Mouse (Mus musculus) forebrain, embryonic 12.5 days (tissue): ENCODE data around the gene Gm8334. TPM values are rescaled to one million over a fixed set of nuclear protein-coding genes. Genes with fewer than 3 reads are reported as not detected.
"Not testable (repeated sequence)": the region's sequence is repeated elsewhere in the genome, so short reads cannot be mapped to it uniquely, and the experiment has no call there.

Experiments used
- ATAC-seq: fragments of 200-750 bp; cut with Nextera tagmentation; 2 replicates; pipeline ENCODE4 v1.8.0; 2017; ENCODE audit warnings: moderate TSS enrichment; ENCODE audit not compliant: low FRiP score
- H3K27ac ChIP-seq: fragments of 300-500 bp; sonication (generic); 2 replicates; pipeline ENCODE4 v1.5.1; 2016; ENCODE audit warnings: mild to moderate bottlenecking
- H3K27me3 ChIP-seq: fragments of 300-500 bp; sonication (generic); 2 replicates; pipeline ENCODE4 v1.6.1; 2016; ENCODE audit warnings: mild to moderate bottlenecking
- H3K36me3 ChIP-seq: fragments of 300-500 bp; sonication (generic); replicated peaks from 2 replicates; pipeline ENCODE4 v1.6.1; 2016; ENCODE audit warnings: mild to moderate bottlenecking
- H3K4me1 ChIP-seq: fragments of 300-500 bp; sonication (generic); 2 replicates; pipeline ENCODE4 v1.6.1; 2016
- H3K4me2 ChIP-seq: fragments of 300-500 bp; sonication (generic); 2 replicates; pipeline ENCODE4 v1.6.1; 2016; ENCODE audit warnings: mild to moderate bottlenecking, moderate library complexity
- H3K4me3 ChIP-seq: fragments of 300-500 bp; sonication (generic); replicated peaks from 2 replicates; pipeline ENCODE4 v1.5.1; 2016; ENCODE audit warnings: mild to moderate bottlenecking
- H3K9ac ChIP-seq: fragments of 300-500 bp; sonication (generic); 2 replicates; pipeline ENCODE4 v1.6.1; 2016; ENCODE audit warnings: mild to moderate bottlenecking
- H3K9me3 ChIP-seq: fragments of 300-500 bp; sonication (generic); 2 replicates; pipeline ENCODE4 v1.6.1; 2016
- WGBS: fragments of 180-500 bp; shearing (Covaris S2); methylation state at CpG from one replicate; pipeline ENCODE4 v1.1.7; 2016; 5-methylcytosine and 5-hydroxymethylcytosine counted together
- polyA plus RNA-seq: library from polyadenylated mRNA; unstranded; fragments of >200 nt; fragmentation: Nextera tagmentation; extraction: Ambion mirVana; gene quantifications from 2 replicates; pipeline ENCODE4 v1.2.1, GENCODE M21; 2016

Gm8334 gene
- not detected in 2 replicates for polyA plus RNA-seq

DNA sequence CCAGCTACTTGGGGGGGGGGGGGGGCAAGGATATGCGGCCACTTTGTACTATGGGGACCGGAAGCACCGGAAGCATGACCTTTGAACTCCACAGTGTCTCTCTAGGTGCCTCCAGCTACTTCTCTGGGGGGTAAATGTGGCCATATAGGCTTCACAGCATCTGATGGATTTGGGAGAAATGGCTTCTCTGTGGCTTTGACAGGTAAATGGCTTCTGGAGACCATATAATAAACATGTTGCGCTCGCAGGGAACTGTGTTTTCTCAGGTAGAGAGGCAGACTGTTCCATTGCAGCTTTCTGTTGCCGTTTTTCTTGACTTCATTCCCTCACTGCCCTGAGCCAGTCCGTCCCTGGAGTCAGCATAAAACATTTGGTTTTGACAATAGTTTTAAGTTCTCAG is at the start of gene Gm8334:
Gene Gm8334 (minus strand): TSS at position 101 of the 400 bp plus-strand sequence.
- not testable (repeated sequence) for H3K4me1 ChIP-seq, H3K9ac ChIP-seq, H3K36me3 ChIP-seq, H3K27me3 ChIP-seq, ATAC-seq, H3K4me3 ChIP-seq, H3K4me2 ChIP-seq, H3K9me3 ChIP-seq, H3K27ac ChIP-seq
- WGBS: 84% methylated on average over 3 of the region's 7 CpGs

DNA sequence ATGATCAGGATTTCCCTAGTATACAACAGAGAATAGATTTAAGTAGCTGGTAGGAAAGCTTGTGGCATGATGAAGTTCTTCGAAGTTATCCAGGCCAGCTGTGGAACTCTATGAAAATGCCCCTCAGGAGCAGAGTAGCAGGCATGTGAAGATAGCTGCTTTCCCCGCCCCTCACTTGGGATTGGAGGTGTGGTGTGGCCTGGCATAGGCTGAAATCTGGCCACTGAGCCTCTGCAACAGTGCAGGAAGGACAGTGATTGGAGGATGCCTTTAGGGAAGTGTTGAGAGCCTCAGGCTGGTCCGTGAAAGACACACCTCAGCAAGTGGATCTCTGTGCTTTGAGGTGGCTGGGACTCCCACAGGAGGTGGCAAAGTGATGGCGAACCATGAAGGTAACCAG is 48.3 kb upstream of the Gm8334 start, which contains the start of gene Gm15127:
Gene Gm15127 (plus strand): TSS at position 301 of the 400 bp plus-strand sequence.
- 68% methylated on average over 3 of the region's 4 CpGs for WGBS
- not testable (repeated sequence) for H3K9ac ChIP-seq, H3K4me3 ChIP-seq, H3K4me2 ChIP-seq, H3K27ac ChIP-seq, H3K36me3 ChIP-seq, H3K9me3 ChIP-seq, H3K27me3 ChIP-seq, ATAC-seq, H3K4me1 ChIP-seq

Other genes with a start within 250 kb of the Gm8334 start
- gene Gm15114, start 126.2 kb downstream of the Gm8334 start, polyA plus RNA-seq: not detected in 2 replicates
- gene Gm15127, start 48.4 kb upstream of the Gm8334 start, polyA plus RNA-seq: not detected in 2 replicates
- not detected in 2 replicates for gene Luzp4, start 242.5 kb upstream of the Gm8334 start, polyA plus RNA-seq